Mouse (Mus musculus) adrenal gland, postnatal 10 days (tissue): Measurements from ENCODE around the gene Tnfrsf22. TPM values are rescaled to one million over a fixed set of nuclear protein-coding genes. Genes with fewer than 3 reads are reported as not detected.

Experiments
- total RNA-seq, 2 experiments: library from RNA; stranded (reverse); gene quantifications; 2 replicates each; pipeline ENCODE4 v1.2.3; 2021

The Tnfrsf22 gene
- total RNA-seq, 2 experiments from 2014 or later: 5.2 to 7.0 TPM

Other genes with a start within 250 kb of the Tnfrsf22 start
- gene Cdkn1c, start 188.6 kb downstream of the Tnfrsf22 start, total RNA-seq: 100 to 1,000 TPM; 386 to 453 TPM
- gene Slc22a18, start 175.9 kb downstream of the Tnfrsf22 start, total RNA-seq: 10 to 100 TPM in 1 of 2 experiments, 1 to 10 TPM in 1; 6.5 to 15.0 TPM
- under 1 TPM in 1 of 2 experiments, not detected in 1; 0.82 TPM for gene Phlda2, start 146.5 kb downstream of the Tnfrsf22 start, total RNA-seq
- 100 to 1,000 TPM; 135 to 153 TPM for gene Nap1l4, start 100.6 kb downstream of the Tnfrsf22 start, total RNA-seq
- 10 to 100 TPM; 38.7 to 56.6 TPM for gene Cars, start 49.6 kb downstream of the Tnfrsf22 start, total RNA-seq
- 1 to 10 TPM; 1.1 to 1.5 TPM for gene Tnfrsf26, start 20.9 kb downstream of the Tnfrsf22 start, total RNA-seq
- gene Tnfrsf23, start 36.2 kb upstream of the Tnfrsf22 start, total RNA-seq: 1 to 10 TPM; 2.4 to 3.0 TPM
- gene Osbpl5, start 107.3 kb upstream of the Tnfrsf22 start, total RNA-seq: 10 to 100 TPM; 30.1 to 34.0 TPM
- under 1 TPM; 0.18 to 0.58 TPM for gene Mrgprg, start 117.3 kb upstream of the Tnfrsf22 start, total RNA-seq
- gene Mrgpre, start 134.8 kb upstream of the Tnfrsf22 start, total RNA-seq: 1 to 10 TPM; 2.6 to 3.0 TPM
- gene Nadsyn1, start 173.2 kb upstream of the Tnfrsf22 start, total RNA-seq: 10 to 100 TPM; 14.9 TPM
- 100 to 1,000 TPM; 126 to 310 TPM for gene Dhcr7, start 173.5 kb upstream of the Tnfrsf22 start, total RNA-seq
- not detected for gene Gm498, start 217.2 kb upstream of the Tnfrsf22 start, total RNA-seq